Mouse (Mus musculus) heart, adult 9 months (tissue): ENCODE data around the gene Slc22a12.
A peak's percentile ranks its signal among the peaks of the same experiment; 100 is the strongest.

Source experiments
- DNase-seq, 2 experiments: peaks; one replicate each; pipeline ENCODE4 v3.0.0; 2022; ENCODE audit warnings: low spot score in 2 of 2

The Slc22a12 gene

DNA sequence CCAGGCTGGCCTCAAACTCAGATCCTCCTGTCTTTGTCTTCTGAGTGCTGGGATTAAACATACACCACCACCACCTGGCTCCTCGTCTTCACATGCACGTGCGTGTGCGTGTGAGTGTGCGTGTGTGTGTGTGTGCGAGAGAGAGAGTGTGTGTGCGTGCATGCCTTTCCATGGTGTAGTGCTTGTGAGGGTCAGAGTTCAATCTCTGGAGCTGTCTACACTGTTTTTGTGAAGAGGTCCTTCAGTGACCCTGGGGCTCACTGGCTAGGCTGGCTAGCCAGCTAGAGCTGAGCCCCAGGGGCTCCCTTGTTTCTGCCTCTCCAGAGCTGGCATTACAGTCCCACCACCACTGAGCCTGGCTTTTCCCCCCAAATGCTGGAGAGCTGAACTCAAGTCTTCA is 1.3 kb downstream of the Slc22a12 start:
- no peak for DNase-seq

DNA sequence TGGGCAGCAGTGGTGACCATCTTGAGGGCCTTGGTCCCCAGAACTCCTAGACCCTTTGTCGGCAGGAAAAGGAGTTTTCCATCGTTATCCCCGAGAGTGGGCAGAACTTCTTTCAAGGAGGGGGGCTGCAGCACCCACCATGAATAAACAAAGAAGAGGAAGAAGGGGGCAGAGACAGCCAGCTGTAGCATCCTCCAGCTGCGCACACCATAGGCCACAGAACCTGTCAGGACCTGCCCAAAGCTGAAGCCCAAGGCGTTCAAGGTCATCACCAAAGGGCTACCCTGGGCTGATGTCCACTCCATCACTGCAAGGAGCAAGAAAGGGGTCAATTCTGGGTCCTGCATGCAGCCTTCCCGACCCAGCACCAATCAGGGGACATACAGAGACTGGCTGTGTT is 2.6 kb downstream of the Slc22a12 start:
- no peak for DNase-seq

DNA sequence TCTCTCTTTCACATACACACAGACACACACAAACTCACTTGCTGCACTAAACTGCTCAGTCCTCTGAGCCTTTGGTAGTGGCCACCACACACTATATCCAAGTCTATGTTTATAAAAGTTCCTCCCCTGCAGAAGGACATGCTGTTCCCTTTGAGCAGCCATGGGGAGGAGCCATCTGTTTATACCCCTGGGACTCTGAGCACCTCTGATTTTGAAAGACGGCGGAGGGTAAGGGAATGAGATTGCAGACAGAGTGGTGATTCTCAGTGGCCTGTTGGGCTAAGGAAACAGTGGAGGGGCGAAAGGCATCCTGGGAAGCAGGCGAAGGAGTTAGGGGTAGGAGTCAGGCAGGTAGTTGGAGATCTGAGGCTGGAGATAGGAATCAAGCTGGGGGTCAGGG is 3.2 kb downstream of the Slc22a12 start:
- DNase-seq, result no peak

DNA sequence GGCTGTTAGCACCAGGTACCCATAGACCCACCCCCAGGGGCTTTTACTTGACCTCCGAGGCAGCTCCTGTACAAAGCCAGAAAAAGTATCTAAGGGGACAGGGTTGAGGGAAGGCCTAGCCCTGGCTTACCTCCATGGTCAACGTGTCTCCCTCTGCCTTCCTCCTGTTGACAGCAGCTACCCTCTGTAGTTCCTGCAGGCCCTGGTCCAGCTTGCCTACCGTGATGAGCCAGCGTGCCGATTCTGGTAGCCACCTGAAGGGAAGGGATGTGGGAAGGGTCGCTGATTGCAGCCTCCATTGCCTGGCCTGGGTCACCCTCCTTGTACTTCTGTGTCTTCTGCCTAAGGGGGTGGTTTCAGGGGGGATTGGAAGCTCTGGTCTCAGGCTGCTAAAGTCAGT is 4.3 kb downstream of the Slc22a12 start:
- no peak for DNase-seq

DNA sequence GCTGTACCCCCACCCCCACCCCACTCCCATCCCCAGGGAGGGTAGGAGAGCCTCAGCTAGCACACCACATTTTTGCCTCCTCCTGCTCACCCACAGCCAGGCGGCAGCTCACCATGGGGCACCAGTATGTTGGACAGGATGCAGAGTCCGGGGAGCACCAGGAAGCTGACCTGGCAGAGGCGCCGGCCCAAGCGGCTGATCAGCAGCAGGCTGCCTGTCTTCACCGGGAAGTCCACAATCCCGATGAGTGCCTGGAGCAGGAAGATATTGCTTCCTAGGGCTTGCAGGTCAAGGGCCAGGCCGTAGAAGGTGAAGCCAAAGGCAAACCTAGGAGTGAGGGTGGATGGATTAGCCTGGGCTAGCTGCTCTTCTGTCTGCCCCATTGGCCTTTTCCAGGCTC is 5.3 kb downstream of the Slc22a12 start:
- no peak for DNase-seq

DNA sequence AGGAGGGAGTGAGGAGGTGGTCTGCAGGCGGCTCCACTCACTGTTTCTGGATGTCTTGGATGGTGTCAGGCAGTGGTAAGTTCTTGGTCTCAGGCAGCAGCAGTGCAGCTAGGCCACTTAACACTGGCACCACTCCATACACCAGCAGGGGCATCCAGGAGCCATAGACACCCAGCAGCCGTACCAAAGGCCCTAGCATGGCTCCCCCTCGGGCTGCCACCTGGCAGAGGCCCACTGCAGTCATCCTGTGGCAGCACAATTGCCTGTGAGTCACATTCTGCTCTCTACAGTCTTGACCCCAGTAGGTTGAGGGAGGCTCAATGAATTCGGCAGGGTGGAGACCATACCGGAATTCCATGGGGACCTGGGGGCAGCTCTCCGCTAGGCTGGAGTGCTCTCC is 6.1 kb downstream of the Slc22a12 start:
- no peak for DNase-seq

DNA sequence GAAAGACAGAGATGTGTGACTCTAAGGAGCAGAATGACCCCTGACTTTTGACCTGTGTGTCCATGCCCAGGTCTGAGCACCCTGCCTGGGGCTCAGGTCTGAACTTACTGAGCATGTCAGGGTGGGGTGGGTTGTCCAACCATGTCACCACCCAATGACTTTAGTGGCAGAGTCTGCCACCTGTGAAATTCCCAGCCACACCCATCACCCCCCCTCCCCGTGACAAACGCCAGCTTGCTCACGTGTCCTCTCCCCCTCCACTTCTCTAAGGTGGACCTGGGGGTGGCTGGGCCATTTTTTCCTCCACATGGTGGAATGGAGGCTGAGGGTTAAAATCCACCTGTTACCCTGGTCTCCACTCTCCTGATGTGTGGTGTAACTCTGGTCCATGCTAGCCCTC is 6.6 kb downstream of the Slc22a12 start:
- no peak for DNase-seq

DNA sequence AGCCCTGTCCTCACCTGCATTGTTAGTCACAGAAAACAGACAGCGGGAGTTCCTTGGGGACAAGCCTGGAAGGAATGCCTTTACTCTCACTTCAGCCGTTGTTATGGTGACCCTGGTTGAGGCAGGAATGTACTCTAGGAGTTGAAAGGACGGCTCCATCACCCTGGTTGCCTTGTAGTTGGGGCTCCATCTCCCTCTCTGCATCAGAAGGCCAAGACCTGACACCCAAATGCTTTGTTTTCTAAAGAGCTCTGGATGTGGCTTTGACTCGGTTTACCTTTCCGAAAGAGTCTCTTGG is 8.8 kb downstream of the Slc22a12 start:
- DNase-seq, result no peak

DNA sequence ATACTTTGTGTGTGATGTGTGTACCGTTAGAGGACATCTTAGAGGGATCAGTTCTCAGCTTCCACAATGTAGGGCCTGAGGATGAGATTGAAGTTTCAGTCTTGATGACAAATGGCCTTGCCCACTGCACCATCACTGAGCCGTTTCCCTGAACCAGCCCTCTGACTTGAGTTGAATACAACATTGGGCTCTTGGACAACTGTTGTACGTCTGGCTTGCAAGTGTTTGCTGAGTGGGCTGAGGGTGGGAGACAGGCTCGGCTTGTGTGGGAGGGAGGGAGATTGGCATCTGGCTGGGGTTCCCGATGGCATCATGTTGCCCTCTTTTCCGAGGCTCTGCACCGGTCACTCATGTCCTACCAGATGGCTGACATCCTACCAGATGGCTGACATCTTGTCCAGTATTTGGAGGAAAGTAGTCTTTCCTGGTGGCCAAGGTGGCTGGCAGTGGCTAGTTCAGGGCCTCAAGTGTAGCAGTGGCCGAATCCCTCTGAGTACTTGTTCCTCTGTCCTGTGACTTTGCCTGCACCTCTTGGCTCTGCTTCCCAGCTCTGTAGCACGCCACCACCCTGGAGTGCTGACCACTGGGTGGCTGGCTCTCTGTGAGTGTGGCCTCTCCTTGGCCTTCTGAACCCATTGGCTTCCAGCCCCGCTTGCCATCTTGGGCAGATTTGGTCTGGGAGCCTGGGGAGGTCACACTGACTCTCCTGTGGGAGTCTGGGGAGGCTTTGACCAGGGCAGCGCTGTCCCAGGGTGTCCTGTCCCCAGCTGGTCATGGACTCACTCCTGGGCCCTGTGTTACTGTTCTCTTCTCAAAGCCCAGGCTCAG is 9.3 kb downstream of the Slc22a12 start:
- DNase-seq, result no peak

DNA sequence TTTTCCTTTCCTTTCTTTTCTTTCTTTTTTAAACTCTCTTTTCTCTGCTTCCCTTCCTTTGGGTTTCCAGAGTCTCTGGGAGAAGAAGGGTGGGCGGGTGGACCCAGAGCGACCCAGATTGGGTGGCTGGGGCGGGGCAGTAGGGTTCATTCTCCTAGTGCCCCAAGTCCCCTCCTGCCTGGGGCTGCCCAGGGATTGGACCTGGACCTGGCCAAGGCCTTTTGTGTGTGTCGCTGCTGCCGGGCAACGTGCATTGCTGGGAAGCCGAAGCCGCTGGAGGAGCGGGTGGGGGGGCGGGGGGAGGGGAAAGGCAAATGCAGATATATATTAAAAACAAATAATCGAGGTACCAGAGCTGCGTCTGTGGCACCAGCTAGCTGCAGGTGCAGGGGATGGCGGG is 10.2 kb downstream of the Slc22a12 start:
- no peak for DNase-seq

DNA sequence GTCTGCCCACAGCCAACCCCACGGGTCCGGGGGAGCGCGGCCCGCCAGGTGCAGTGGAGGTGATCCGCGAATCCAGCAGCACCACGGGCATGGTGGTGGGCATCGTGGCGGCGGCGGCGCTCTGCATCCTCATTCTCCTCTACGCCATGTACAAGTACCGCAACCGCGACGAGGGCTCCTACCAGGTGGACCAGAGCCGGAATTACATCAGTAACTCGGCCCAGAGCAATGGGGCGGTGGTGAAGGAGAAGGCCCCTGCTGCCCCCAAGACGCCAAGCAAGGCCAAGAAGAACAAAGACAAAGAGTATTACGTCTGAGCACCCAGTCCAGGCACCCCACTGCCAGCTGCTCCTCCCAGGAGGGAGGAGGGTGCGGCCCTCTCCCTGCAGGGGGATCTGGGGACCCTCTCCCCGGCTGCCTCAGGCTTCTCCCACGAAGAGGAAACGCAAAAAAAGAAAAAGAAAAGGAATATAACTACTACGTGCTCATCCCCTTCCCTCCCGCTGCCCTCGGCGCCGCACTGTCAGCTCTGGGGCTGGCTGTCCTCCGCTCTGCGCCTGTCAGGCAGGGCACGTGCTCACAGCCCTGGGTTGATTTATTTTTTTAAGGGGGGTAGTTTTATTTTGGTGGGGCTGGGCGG is 10.9 kb downstream of the Slc22a12 start:
- peak; percentile 38 to 51 for DNase-seq

DNA sequence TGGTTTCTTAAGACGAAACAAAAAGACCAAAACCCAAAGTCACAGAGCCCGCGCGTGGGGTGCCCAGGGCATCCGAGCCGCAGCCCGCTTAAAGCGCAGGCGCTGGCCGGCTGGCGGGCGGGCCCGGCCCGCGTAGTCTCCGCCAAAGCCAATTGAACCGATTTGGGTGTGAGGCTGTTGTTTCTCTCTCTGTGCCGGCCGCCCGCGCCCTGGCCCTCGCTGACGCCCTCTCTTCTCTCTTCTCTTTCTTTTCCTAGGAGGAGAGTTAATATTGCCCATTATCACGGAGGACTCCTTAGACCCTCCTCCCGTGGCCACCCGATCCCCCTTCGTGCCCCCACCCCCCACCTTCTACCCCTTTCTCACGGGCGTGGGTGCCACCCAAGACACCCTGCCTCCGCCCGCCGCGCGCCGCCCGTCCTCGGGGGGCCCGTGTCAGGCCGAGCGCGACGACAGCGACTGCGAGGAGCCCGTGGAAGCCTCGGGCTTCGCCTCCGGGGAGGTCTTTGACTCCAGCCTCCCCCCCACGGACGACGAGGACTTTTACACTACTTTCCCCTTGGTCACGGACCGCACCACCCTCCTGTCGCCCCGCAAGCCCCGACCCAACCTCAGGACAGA is 11.7 kb downstream of the Slc22a12 start:
- DNase-seq, result peak; percentile 47 to 54

DNA sequence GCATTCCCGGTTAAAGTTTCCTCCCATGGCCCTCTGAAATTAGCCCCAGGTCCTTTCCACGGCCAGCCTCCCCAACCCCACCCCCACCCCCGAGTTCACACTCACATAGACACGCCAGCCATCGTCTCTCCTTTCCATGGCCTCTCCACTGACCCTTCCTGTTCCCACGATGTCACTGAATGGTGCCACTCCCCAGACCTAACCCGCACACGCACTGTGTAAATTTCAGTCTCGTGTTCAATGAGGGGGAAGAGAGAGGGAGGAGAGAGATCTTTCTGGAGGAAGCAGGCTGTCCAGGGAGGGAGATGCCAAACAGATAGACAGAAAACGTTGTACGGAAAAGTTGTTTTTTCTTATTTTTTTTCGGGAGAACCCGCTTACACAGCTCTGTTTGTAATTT is 12.5 kb downstream of the Slc22a12 start:
- no peak for DNase-seq

DNA sequence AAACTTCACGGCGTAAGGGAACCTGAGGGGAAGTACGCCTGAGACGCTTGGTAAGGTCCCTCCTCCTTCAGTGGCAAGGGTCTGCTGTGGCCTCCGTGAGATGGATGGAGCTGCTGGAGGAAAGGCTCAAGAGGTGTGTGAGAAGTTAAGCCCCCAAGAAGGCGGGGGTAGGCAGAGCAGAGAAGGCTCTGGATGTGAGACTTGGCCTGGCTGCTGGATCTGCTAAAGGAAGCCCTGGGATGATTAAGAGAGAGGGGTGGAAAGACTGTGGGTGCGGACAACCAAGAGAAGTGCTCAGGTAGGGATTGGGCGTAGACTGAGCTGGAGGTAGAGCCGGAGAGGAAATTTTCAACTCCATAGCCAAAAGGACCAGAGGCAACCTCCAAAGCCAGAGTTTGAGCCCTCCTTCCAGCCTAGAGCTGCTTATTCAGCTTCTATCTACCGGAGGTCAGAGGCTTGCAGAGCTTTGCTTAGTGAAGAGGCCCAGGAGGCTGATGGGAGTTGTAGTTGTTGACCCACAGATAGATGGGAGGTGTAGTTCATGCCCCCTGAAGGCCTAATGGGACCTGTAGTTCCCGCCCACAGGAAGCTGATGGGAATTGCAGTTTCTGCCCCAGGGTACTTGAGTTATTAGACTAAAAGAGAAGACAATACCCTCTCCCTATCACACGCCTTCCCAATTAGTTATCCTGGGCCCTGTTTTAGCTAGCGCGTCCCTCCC is 13.4 kb downstream of the Slc22a12 start:
- DNase-seq, result peak; percentile 44 to 57

DNA sequence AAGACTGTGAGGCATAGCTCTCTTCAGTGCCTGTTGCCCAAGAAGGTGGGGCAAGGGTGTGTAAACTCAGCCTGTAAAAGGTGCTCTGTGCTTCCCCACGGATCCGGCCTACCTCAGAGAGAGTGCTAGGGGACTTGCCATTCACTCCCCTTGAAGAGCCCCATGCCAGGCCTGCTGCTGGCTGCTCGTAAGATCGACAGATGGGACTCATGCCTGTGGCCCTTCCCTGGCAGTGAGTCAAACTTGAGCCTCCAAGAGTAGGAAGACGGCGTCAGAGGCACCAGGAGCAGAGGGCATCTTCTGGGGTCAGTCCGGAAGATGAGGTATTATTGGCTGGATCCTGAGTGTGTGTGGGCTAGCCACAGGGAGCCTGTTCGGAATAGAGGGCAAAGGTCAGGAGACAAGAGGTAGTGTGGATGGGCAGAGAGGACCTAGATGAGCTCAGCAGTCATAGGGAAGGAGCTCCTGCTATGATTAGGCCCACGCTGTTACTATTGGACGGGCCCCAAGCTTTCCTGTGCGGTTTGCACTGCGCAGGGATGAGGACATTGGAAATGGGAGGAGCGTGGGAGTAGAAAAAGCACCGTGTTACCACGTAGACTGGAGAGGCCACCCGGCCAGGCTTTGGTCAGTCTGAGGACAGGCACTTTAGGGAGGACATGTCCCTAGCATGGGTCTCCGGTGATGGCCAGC is 14.8 kb downstream of the Slc22a12 start:
- DNase-seq, result no peak

DNA sequence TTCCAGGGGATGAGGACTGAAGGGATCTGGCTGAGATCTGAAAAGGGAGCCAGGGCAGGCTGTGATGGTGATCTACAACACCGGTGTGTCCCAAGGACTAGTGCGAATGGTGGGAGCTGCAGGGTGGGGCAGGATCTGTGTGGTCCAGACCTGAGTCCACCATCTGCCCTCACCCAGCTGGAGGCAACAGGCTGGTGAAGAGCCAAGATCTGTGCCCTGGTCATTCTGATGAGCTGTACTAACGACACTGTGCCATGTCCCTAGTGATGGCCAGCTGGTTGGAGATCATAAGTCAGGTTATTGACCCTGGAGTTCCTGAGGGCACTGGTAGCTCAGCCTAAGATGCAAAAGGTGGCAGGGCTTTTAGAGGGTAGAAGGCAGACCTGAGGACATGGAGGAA is 15.4 kb downstream of the Slc22a12 start:
- no peak for DNase-seq

DNA sequence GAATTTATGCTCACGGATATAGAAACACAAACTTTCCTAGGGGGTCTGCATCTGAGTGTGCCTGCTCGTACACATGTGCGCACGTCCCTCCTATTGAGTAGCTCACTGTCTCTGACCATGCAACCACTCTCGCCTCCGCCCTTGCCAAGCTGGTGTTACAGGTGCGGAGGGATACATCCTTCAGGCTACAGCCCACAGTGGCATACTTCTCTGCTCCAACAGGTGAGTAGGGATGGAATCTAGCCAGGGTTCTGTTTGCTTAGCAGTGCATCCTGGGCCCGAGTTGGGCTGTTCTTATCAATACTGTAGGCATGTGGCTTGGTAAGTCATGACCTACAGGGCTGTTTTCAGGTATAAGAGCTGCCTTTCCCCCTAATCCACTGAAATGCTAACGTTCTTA is 16.8 kb downstream of the Slc22a12 start:
- no peak for DNase-seq

DNA sequence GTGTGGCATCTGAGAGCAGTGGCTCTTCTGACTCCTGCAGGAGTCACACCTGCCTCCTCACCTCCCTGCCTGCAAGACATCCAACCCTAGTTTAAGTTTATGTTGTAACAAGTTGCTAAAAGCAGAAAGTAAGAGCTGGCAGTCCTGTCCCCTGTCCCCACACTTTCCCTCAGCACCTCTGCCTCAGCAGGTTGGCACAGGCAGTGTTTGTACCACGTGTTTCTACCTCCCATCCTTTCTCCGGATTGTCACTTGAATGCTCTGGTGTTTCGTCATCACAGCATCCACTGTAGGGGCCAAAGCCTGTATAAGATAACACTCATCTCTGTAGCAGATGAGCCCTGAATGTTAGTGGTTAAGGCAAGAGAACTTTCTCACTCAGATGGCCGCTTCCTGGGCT is 17.8 kb downstream of the Slc22a12 start:
- no peak for DNase-seq

DNA sequence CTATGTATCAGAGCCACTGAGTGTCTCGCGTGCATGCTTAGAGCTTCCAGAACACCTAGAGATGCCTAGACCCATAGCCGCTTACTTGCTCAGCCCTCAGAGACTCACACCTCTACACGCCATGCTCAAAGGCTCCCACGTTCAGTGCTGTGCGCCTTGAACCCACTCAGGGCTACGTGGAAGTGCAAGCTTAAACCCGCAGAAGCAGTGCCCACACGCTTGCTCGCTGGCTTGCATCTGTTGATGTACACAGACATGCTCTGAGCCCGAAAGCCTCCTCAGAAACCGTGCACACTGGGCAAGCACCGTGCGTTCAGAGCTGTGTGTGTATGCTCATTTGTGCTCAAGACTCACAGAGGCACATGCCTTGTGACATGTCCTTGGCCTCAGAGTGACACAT is 20.5 kb downstream of the Slc22a12 start:
- no peak for DNase-seq

DNA sequence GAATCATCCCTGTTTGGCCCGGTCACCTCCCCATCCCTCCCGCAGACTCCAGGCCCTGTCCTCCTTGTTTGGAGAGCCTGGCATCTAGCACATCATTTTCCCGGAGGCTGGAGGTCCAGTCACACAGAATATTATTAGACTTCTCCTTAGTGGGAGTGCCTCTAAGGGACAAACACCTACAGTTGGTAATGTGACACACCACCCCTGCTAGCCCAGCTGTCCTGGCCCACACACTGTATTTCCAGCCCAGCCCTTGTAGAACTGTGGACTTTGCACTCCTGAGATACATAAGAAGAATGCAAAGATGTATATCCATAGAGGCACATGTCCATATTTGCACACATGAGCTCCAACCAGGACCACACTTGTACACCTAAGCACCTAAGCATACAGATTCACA is 21.2 kb downstream of the Slc22a12 start:
- DNase-seq, result no peak

DNA sequence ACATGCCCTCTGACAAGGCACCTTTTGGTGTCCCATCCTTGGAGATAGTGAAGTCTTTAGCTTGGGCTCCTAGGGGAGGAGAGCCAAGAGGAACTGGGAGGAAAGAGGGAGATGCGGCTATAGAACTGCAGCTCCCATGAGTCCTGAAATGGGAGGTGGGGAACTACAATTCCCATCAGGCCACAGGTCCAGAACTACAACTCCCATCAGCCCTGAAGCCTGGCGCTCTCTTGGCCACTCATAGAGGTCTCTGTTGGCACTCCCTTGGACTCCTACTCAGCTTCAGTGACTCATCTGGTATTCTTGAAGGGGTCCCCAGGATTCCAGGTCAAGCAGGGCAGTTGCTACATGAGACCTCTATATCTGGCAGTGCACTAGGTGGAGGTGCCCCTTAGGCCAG is 23.3 kb downstream of the Slc22a12 start:
- DNase-seq, result no peak

DNA sequence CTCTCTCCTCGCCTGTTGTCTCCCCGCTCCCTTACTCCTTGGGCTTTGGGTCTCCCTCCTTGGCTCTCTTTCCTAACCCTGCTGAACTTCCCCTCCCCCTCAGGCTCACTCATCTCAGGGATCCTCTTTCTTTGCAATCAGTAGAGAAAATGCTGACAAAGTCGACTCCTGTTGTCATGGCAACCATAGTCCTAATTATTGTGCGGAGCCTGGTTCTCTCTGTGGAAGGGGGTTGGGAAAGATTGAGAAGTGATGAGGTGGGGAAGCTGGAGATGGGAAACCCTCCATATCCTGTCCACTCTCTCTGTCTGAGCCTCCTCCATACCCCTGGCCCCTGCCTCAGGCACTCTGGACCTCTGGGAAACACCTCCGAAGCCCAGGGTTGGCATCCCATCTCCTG is 24.2 kb downstream of the Slc22a12 start:
- DNase-seq, result no peak
